Mouse (Mus musculus): ENCODE results near the gene Stac3. TPM values are rescaled to one million over a fixed set of nuclear protein-coding genes. Genes with fewer than 3 reads are reported as not detected.

The Stac3 gene
- polyA plus RNA-seq (2012; ENCODE audit: insufficient read depth, low replicate concordance) = 3.9 TPM in 1 of 2 replicates, not detected in the other

DNA sequence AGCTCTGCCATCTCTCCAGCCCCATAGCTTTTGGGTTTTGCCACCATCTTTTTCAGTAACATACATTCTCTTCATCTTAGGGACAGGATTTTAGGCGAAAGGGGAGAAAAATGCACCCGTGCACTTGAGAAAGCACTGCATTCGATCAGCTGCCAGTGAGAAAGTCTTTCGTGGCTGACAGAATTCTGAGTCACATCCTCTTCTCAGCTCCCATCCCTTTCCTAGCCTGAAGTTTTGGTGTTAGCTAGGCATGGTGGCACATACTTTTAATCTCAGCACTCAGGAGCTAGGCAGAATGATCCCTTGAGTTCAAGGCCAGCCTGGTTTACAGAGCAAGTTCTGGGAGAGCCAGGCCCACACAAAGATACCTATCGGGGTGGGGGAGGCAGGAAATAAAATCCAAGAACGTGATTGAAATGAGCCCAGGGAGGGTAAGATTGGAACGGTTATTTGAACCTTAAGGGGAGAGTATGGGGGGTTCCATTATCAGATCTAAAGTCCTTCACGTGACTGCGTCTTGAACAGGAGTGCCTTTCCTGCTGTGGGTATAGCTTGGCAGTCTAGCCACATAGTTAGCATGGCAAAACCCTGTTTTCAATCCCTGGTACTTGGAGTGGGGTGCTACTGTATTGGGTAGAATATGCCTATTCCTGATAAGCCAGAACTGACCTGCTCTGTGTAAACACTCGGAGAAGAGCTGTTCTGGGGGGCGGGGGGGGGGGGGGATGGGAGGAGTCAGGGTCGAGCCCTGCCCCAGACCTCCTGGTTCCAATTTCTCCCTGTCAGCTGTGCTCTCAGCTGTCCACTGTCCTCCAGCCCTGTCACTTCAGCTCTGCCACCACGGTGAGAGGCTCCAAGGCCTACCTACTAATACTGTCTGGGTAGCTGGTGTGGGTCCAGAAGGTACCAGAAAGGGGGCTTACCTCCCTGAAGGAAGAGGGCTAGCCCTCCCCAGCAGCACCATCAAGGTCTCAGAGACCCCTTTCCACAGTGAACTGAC, at the start of gene Stac3:
TSS of gene Stac3 (plus strand) at position 793 of the 1,000 bp plus-strand sequence.
- TF ChIP-seq FLI1 (IDR thresholded peaks at IDR 0.05; ENCODE audit: low read length) (no peak), GATA1 (IDR thresholded peaks at IDR 0.05; ENCODE audit: borderline replicate concordance, low read length) (no peak)
- H3K4me3 ChIP-seq (replicated peaks) = no peak within 1 kb of the TSS
- H3K36me3 ChIP-seq (replicated peaks; ENCODE audit: low read length) = peaks cover 70% of the 10 kb centered on the region
- 0 out of 2 replicates have a peak, but pooled peaks cover 4% of the 10 kb centered on the region for H3K4me1 ChIP-seq
- H3K9me3 ChIP-seq = no peaks in the 10 kb centered on the region
- H3K27me3 ChIP-seq (replicated peaks) = peaks cover 14% of the 10 kb centered on the region

DNA sequence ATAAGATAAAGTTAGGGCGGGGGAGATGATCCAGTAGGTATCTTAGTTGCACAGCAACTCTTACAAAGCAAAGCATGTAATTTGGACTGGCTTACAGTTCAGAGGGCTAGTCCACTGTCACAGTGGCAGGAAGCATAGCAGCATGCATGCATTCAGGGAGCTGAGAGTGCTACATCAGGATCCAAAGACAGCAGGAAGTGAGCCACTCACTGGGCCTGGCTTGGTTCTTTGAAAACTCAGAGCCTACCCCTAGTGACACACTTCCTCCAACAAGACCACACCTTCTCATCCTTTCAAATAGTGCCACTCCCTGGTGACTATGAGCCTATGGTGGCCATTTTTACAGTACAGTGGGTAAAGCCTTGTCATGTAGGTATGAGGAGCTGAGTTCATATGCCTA, 47.8 kb upstream of the Stac3 start:
- no peaks in the 10 kb centered on the region for H3K27me3 ChIP-seq (replicated peaks)
- TF ChIP-seq FLI1 (IDR thresholded peaks at IDR 0.05; ENCODE audit: low read length) = no peak
- no peak for TF ChIP-seq GATA1 (IDR thresholded peaks at IDR 0.05; ENCODE audit: borderline replicate concordance, low read length)
- peaks cover 8% of the 10 kb centered on the region for H3K9me3 ChIP-seq
- H3K4me3 ChIP-seq (replicated peaks) = no peak overlapping the region
- H3K36me3 ChIP-seq (replicated peaks; ENCODE audit: low read length) = peaks cover 87% of the 10 kb centered on the region
- no peaks in the 10 kb centered on the region for H3K4me1 ChIP-seq

DNA sequence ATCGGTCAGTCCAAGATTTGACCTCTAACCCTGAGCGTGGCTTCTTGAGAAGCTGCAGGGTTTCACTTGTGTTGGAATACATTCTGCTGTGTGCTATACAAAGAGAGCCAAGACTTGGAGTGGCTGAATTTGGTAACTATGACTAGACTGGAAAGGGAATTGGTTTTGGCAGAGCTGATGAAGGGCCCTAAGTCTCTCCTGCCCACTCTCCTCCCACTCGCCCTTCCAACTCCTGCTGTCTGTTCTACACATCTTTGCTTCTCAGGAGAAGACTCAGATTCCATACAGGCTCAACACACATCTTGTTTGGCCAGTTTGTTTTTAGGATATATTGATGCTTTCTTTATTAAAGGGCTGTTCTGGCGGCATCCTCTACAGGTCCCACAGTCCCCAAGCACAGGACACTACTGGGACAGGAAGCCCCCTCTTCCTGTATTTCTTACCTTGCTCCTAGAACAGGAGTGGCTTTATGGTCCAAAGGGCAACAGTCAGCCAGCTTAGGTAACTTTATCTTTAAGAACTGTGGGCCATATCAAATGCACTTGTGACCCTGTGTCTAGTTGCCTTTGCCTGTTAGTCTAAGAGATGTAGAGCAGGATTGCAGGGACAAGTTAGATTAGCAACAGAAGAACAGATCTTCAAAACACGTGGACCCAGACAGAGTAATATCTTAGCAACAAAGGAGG, 38.9 kb upstream of the Stac3 start:
- Histone ChIP-seq H3K9me3 (no peaks in the 10 kb centered on the region), H3K4me1 (no peaks in the 10 kb centered on the region), H3K36me3 (replicated peaks; ENCODE audit: low read length) (peaks cover 96% of the 10 kb centered on the region), H3K4me3 (replicated peaks) (no peak overlapping the region), H3K27me3 (replicated peaks) (no peaks in the 10 kb centered on the region)
- no peak for TF ChIP-seq FLI1 (IDR thresholded peaks at IDR 0.05; ENCODE audit: low read length)
- TF ChIP-seq GATA1 (IDR thresholded peaks at IDR 0.05; ENCODE audit: borderline replicate concordance, low read length) = no peak

DNA sequence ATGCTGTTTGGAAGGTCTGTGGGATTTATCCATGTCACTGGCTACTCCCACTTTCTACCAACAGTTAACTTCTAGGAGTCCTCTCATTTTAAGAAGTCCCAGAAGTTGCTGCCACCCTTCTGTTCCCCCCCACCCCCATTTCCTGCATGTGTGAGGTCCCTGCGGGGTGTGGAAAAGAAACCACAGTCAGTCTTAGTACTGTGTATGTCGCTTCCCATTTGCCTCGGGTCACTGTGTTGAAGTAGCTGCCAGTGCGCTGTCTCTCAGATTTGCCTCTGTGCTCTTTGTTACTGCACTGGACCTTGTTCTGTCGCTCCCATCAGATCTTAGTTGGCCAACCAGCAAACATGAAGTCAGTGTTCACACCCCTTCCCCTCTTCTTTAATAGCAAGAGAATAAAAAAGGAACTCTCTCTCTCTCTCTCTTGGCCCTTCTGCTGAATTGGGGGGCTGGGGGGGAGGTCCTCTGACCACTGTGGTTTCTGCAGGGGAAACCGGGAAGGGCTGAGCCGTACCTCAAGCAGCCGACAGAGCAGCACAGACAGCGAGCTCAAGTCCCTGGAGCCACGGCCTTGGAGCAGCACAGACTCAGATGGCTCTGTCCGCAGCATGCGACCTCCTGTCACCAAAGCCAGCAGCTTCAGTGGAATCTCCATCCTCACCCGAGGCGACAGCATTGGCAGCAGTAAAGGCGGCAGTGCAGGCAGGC, 30.1 kb upstream of the Stac3 start:
- H3K4me1 ChIP-seq = peaks cover 30% of the 10 kb centered on the region
- no peak for TF ChIP-seq GATA1 (IDR thresholded peaks at IDR 0.05; ENCODE audit: borderline replicate concordance, low read length)
- no peak for TF ChIP-seq FLI1 (IDR thresholded peaks at IDR 0.05; ENCODE audit: low read length)
- peaks cover 79% of the 10 kb centered on the region for H3K36me3 ChIP-seq (replicated peaks; ENCODE audit: low read length)
- H3K27me3 ChIP-seq (replicated peaks) = no peaks in the 10 kb centered on the region
- peak overlapping the region; percentile 87 for H3K4me3 ChIP-seq (replicated peaks)
- peaks cover 3% of the 10 kb centered on the region for H3K9me3 ChIP-seq

DNA sequence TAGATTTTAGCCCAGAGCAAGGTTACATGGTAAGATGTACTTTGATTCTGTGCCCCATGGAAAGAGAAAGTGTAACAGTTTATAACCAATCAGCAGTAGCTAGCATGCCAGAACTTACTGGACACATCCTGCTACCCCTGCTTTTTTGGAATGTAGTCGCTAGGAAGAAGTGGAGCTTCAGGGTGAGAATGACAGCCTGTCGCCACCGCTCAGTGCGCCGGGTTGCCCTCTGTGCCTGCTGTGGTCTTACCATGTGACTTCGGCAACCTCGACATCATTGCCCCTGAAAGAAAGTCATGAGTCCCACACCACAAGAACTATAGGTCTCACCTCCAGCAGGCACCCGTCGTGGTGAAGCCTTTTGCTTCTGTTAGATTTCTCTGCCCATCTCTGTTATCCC, 28.8 kb upstream of the Stac3 start:
- Histone ChIP-seq H3K36me3 (replicated peaks; ENCODE audit: low read length) (peaks cover 82% of the 10 kb centered on the region), H3K4me3 (replicated peaks) (no peak overlapping the region), H3K9me3 (peaks cover 3% of the 10 kb centered on the region), H3K27me3 (replicated peaks) (no peaks in the 10 kb centered on the region), H3K4me1 (peaks cover 30% of the 10 kb centered on the region)
- TF ChIP-seq FLI1 (IDR thresholded peaks at IDR 0.05; ENCODE audit: low read length) (no peak), GATA1 (IDR thresholded peaks at IDR 0.05; ENCODE audit: borderline replicate concordance, low read length) (no peak)

DNA sequence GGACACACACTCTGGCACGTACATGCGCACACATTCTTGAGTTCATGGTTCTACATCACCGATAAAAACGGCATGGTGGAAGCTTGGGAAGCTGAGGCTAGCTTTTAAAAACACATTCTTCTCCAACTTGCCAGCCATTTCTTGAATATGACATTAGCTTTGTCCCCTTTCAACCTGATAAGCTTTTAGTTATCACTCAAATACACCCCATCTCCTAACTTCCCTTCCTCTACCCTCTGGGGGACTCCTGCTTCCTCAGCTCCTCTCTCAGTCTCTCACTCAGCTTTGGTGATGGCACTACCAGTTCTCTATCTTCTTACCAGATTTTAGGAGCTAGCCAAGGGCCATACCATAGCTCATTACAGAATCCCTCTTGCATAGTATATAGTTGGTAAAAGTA, 26.3 kb upstream of the Stac3 start:
- H3K36me3 ChIP-seq (replicated peaks; ENCODE audit: low read length) = peaks cover 78% of the 10 kb centered on the region
- H3K4me1 ChIP-seq = peaks cover 30% of the 10 kb centered on the region
- TF ChIP-seq FLI1 (IDR thresholded peaks at IDR 0.05; ENCODE audit: low read length) (no peak), GATA1 (IDR thresholded peaks at IDR 0.05; ENCODE audit: borderline replicate concordance, low read length) (no peak)
- no peak overlapping the region for H3K4me3 ChIP-seq (replicated peaks)
- no peaks in the 10 kb centered on the region for H3K27me3 ChIP-seq (replicated peaks)
- peaks cover 3% of the 10 kb centered on the region for H3K9me3 ChIP-seq

DNA sequence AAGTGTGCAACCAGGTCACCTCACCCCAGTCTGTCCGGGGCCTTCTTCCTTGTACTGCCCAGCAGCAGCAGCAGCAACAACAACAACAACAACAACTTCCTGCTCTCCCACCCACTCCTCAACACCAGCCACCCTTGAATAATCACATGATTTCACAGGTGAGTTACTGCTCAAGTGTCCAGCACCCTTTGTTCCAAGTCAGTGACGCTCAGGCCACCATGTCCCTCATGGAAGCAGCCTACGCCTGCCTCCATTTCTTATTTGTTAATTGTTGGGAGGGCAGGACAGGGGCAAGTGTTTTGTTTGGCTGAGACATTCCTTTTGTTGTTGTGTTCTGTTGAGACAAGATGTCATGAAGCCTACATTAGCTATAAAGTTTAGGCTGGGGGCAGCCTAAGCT, 24.9 kb upstream of the Stac3 start:
- Histone ChIP-seq H3K27me3 (replicated peaks) (no peaks in the 10 kb centered on the region), H3K36me3 (replicated peaks; ENCODE audit: low read length) (peaks cover 84% of the 10 kb centered on the region), H3K4me1 (peaks cover 31% of the 10 kb centered on the region), H3K4me3 (replicated peaks) (no peak overlapping the region), H3K9me3 (no peaks in the 10 kb centered on the region)
- TF ChIP-seq FLI1 (IDR thresholded peaks at IDR 0.05; ENCODE audit: low read length) (no peak), GATA1 (IDR thresholded peaks at IDR 0.05; ENCODE audit: borderline replicate concordance, low read length) (no peak)

DNA sequence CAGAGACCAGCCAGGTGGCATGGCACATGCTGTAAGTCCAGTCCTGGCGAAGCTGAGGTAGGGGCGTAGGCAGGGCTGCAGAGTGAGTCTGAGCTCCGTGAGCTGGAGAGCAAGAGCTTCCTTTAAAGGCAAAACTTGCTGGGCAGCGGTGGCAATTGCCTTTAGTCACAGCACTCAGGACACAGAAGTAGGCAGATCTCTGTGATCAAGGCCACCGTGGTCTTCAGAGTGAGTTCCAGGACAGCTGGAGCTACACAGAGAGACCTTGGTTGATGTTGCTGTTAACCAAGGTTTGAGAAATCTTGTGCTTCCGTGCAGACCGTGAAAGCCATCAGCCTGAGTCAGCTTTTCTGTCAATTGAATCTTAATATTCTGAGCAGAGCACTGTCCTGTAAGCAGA, 24.2 kb upstream of the Stac3 start:
- no peak for TF ChIP-seq GATA1 (IDR thresholded peaks at IDR 0.05; ENCODE audit: borderline replicate concordance, low read length)
- no peak for TF ChIP-seq FLI1 (IDR thresholded peaks at IDR 0.05; ENCODE audit: low read length)
- H3K36me3 ChIP-seq (replicated peaks; ENCODE audit: low read length) = peaks cover 85% of the 10 kb centered on the region
- H3K9me3 ChIP-seq = no peaks in the 10 kb centered on the region
- no peaks in the 10 kb centered on the region for H3K27me3 ChIP-seq (replicated peaks)
- peaks cover 26% of the 10 kb centered on the region for H3K4me1 ChIP-seq
- H3K4me3 ChIP-seq (replicated peaks) = no peak overlapping the region

DNA sequence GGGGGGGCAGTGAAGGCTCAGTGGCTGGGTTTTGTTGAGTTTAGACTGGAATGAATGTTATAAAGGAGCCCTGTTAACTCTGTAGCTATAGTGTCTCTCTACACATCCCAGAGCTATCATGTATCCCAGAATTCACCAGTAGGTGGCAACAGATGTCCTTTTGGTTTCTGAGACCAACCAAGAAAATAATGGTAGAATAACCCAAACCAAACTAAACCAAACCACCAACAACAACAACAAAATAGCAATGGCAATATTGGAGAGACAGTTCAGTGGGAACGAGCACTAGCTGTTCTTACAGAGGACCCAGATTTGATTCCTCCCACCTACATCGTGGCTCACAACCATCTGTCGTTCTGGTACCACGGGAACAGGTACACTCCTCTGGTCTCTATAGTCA, 22.4 kb upstream of the Stac3 start:
- H3K27me3 ChIP-seq (replicated peaks) = no peaks in the 10 kb centered on the region
- no peak overlapping the region for H3K4me3 ChIP-seq (replicated peaks)
- peaks cover 86% of the 10 kb centered on the region for H3K36me3 ChIP-seq (replicated peaks; ENCODE audit: low read length)
- H3K4me1 ChIP-seq = peaks cover 21% of the 10 kb centered on the region
- no peaks in the 10 kb centered on the region for H3K9me3 ChIP-seq
- TF ChIP-seq GATA1 (IDR thresholded peaks at IDR 0.05; ENCODE audit: borderline replicate concordance, low read length) (no peak), FLI1 (IDR thresholded peaks at IDR 0.05; ENCODE audit: low read length) (no peak)
